Mouse (Mus musculus): ENCODE measurements at regions not wholly inside any gene's neighbourhood (a gene's known extent, or its start where the extent isn't known, plus 50 kb on each side); places are given as distances from the start of the nearest gene placed in this dataset.

DNA sequence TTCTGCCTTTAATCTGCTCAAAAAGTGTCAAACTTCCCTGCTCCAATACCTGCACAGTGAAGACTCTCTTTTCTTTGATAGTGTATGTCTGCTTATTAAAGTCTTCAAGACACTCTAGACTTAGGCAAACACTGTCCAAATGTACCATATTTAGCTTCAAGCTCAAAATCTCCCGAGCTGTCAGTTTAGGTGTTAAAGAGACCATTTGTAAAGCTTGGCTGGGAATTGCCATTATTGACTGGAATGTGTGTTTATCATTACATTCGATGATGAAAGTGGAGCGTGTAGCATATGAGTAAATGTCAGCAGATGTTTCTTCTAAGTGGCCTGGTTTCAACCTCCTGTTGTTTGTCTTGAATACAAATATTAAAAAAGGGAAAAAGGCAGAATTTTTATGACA lies 564.4 kb downstream of the Prkd1 start:
- intact Hi-C loops (cut with DNase I), result loop anchor here (5.0 to 10.0 kb wide), 2 partner anchors 132 to 710 kb away; no protein-coding TSS in a partner anchor
- DNase-seq (ENCODE audit: low spot score in 2 of 2), result peak in 1 of 2 experiments; percentile 17

DNA sequence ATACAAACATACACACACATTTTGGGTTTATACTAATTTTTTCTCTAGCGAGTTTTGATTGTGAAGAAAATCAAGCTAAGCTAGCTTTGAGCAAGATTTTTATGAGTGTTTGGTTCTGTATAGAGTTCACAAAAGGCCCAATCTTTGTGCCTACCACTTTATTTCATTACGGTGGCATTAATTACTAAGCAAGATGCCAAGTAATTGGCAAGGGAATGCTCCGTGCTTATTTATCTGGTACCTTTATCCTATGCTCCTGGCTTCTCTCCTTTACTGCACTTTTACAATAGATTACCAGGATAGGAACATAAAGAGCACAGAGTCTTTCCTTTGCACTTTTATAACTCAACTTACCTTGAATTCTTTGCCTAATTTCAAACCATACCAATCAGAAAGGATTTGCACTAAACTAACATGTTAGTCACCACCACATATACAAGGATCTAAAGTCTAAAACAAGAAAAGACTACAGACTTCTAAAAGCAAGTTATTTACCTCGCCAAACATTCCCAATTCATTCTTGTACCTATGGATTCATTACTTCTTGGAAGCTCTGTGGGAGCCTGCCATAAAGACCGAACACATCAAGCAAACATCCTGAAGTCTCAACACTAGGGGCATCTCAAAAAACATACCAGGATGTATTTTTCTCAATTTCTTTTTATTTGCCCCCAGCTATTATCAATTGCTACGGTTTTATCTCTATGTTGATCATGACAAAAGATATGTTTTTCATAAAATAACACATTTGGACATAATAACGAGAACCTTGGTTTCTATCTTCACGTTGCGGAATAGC lies 537.5 kb downstream of the Prkd1 start:
- DNase-seq (ENCODE audit: low spot score in 2 of 2), result no peak
- intact Hi-C loops (cut with DNase I), result loop anchor here (5.0 kb wide), 2 partner anchors 159 to 729 kb away; partner anchors contain the start of gene Foxg1

GRCm38 (mm10) chr12:50112081-50112491 lies 536.8 kb downstream of the Prkd1 start:
- intact Hi-C loops (cut with DNase I), result loop anchor here (5.0 kb wide), 2 partner anchors 160 to 730 kb away; partner anchors contain the start of gene Foxg1
- DNase-seq (ENCODE audit: low spot score in 2 of 2), result peak; percentile 64 to 79

DNA sequence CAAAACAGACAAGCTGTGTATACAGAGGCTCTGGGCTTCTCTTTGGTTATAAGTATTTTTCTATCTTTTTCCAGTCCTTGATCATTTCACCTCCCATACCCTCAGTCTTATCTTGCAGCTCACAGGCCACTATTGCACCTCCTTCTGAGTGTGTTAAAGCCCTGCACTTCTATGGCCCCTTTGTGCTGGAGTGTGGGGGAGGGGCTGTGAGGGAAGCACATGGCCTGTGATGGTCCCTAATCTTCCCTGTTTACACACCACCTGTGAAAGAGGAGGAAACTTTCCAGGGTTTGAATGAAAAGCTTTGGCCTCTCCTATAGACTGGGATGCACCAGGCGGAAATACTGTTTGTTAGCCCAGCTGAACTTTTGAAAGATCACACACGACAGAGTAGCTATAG lies 533.0 kb downstream of the Prkd1 start:
- DNase-seq (ENCODE audit: low spot score in 2 of 2), result no peak
- intact Hi-C loops (cut with DNase I), result no loop called here

- intact Hi-C loops (cut with DNase I), result no loop called here
- no peak for DNase-seq (ENCODE audit: low spot score in 2 of 2)
These were observed 530.6 kb downstream of the Prkd1 start for GRCm38 (mm10) chr12:50118346-50118745.

- intact Hi-C loops (cut with DNase I), result loop anchor here (10.0 kb wide), 1 partner anchor 143 kb away; no protein-coding TSS in a partner anchor
- DNase-seq (ENCODE audit: low spot score in 2 of 2), result no peak
These were observed 526.8 kb downstream of the Prkd1 start for GRCm38 (mm10) chr12:50122145-50122544.

DNA sequence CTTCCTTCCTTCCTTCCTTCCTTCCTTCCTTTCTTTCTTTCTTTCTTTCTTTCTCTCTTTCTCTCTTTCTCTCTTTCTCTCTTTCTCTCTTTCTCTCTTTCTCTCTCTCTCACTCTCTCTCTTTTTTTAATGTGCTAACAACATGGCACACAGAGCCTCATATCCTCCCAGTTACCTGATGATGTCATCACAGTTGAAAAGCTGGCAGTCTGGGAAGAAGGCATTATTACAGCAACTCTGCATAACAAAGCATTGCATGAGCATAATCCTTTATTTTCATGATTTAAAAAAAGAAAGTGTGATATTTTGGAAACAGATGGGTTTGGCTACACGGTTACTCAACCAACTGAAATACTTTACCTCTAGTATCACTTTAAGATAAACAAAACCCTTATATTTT lies 525.9 kb downstream of the Prkd1 start:
- intact Hi-C loops (cut with DNase I), result loop anchor here (10.0 kb wide), 1 partner anchor 142 kb away; no protein-coding TSS in a partner anchor
- DNase-seq (ENCODE audit: low spot score in 2 of 2), result no peak

- peak; percentile 12 to 22 for DNase-seq (ENCODE audit: low spot score in 2 of 2)
- intact Hi-C loops (cut with DNase I), result no loop called here
These were observed 490.8 kb downstream of the Prkd1 start for GRCm38 (mm10) chr12:50158143-50158542.

GRCm38 (mm10) chr12:50187332-50187731 lies 461.6 kb downstream of the Prkd1 start:
- no peak for DNase-seq (ENCODE audit: low spot score in 2 of 2)
- intact Hi-C loops (cut with DNase I), result no loop called here

GRCm38 (mm10) chr12:50190892-50191539 lies 457.9 kb downstream of the Prkd1 start:
- intact Hi-C loops (cut with DNase I), result loop anchor here (5.0 kb wide), 2 partner anchors 239 to 809 kb away; partner anchors contain the start of gene Foxg1
- no peak for DNase-seq (ENCODE audit: low spot score in 2 of 2)

DNA sequence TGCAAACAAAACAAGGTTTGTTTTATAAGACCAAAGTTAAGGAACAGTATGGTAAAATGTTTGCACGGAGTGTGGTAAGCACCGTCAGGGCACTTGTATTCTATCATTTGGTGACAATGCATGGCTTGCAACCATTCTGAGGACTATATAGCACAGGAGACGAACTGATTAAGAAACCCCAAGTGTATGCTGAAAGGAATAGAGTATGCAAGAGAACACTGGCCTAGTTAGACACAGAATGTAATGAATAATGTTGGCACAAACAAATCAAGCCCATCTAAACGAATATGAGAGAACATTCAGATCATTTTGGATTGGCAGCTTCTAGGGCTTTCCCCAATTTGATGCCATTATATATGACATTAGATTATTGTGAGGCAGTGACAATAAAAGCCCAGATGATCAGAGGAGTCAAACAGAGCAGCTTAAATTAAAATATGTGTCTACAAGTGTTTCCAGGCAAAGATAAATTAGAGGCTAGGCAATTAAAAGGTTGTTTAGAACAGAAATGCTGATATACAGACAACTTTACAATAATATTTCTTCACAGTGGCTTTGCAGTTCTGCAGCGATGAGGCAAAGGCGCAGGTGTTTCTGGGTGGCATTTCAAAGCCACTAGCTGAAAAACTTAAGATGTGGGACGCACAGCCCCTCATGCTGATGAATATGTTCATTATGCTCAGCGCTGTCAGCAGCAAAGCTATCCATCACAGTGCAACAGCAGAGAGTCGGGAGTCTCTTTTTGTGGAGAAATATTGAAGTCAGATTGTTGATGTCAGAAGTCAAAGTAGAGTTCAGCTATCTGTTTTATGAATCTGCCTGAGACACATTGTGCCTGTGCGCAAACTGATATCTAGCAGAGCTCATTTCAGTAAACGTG lies 456.9 kb downstream of the Prkd1 start:
- intact Hi-C loops (cut with DNase I), result loop anchor here (2.0 to 5.0 kb wide), 3 partner anchors 71 to 810 kb away; partner anchors contain the start of gene Foxg1
- no peak for DNase-seq (ENCODE audit: low spot score in 2 of 2)

DNA sequence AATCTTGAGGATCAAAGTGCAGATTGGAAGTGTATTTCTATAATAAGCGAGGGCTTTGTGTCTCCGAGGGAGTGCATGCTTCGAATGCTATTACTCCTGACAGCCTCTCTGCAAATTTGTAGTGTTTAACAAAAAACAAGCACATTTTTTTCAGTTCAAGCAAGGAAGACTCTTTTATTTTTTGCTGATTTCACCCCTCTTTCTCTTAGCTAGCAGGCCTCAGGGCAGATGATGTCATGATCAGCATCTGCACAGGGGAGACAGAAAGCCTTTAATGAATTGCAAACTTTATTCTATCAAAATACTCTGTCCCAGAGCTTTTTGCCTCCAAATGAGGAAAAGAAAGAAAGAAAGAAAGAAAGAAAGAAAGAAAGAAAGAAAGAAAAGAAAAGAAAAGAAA lies 455.4 kb downstream of the Prkd1 start:
- intact Hi-C loops (cut with DNase I), result loop anchor here (2.0 to 5.0 kb wide), 3 partner anchors 73 to 811 kb away; partner anchors contain the start of gene Foxg1
- no peak for DNase-seq (ENCODE audit: low spot score in 2 of 2)

- intact Hi-C loops (cut with DNase I), result loop anchor here (5.0 kb wide), 2 partner anchors 242 to 812 kb away; partner anchors contain the start of gene Foxg1
- DNase-seq (ENCODE audit: low spot score in 2 of 2), result no peak
These were observed 454.2 kb downstream of the Prkd1 start for GRCm38 (mm10) chr12:50194714-50195113.

DNA sequence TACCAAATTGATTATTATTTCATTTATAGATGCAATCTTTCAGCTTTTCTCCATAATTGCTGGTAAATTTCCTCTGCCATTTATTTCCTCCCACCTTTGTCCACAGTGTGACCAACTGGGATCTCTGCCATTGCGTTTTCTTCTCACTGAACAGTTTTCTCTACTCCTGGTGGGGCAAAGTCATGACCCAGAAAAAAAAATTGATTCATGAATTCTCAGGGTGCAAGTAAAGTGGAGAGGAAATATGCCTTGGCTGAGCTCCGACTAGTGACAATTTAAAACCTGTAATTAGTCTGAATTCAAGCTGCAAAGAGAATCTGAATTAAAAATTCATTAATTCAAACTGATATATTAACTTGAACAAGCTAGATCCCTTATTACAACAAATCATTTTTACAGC lies 452.6 kb downstream of the Prkd1 start:
- no peak for DNase-seq (ENCODE audit: low spot score in 2 of 2)
- intact Hi-C loops (cut with DNase I), result no loop called here

- DNase-seq (ENCODE audit: low spot score in 2 of 2), result no peak
- intact Hi-C loops (cut with DNase I), result no loop called here
These were observed 407.8 kb downstream of the Prkd1 start for GRCm38 (mm10) chr12:50241139-50241538.

GRCm38 (mm10) chr12:50258901-50259300 lies 390.0 kb downstream of the Prkd1 start:
- intact Hi-C loops (cut with DNase I), result no loop called here
- peak; percentile 4 to 41 for DNase-seq (ENCODE audit: low spot score in 2 of 2)

- no peak for DNase-seq (ENCODE audit: low spot score in 2 of 2)
- intact Hi-C loops (cut with DNase I), result loop anchor here (10.0 kb wide), 1 partner anchor 136 kb away; no protein-coding TSS in a partner anchor
These were observed 387.8 kb downstream of the Prkd1 start for GRCm38 (mm10) chr12:50261072-50261471.

- intact Hi-C loops (cut with DNase I), result no loop called here
- no peak for DNase-seq (ENCODE audit: low spot score in 2 of 2)
These were observed 375.5 kb downstream of the Prkd1 start for GRCm38 (mm10) chr12:50273239-50273880.

- peak; percentile 13 to 25 for DNase-seq (ENCODE audit: low spot score in 2 of 2)
- intact Hi-C loops (cut with DNase I), result loop anchor here (5.0 to 10.0 kb wide), 2 partner anchors 327 to 909 kb away; no protein-coding TSS in a partner anchor
These were observed 367.3 kb downstream of the Prkd1 start for GRCm38 (mm10) chr12:50281615-50282014.

Data from left cerebral cortex, postnatal 14 days (tissue).